Mouse (Mus musculus) liver, adult 2 months (tissue): Measurements from ENCODE around the gene 4921524J17Rik.

Source experiments
- CTCF ChIP-seq: fragments of 200-500 bp; IDR thresholded peaks from 2 replicates; pipeline ENCODE4 v1.5.1; 2011; ENCODE audit warnings: low read depth, low read length, control low read depth
- POLR2A ChIP-seq: fragments of 200-500 bp; IDR thresholded peaks from 2 replicates; pipeline ENCODE4 v1.6.1; 2011; ENCODE audit warnings: low read length, control low read depth; ENCODE audit not compliant: insufficient read depth; ENCODE audit errors: extremely low read depth

- TF ChIP-seq POLR2A: no peak
- TF ChIP-seq CTCF: no peak
Observed at GRCm38 (mm10) chr8:85431281-85432167, 1.1 kb downstream of the 4921524J17Rik start.
